Comparison of ENCODE assay signal across 27 mouse cellular contexts in genomic region chr11:94728545-94728944, GRCm38 (mm10). TPM values are rescaled to one million over a fixed set of nuclear protein-coding genes. Genes with fewer than 3 reads are reported as not detected.
"Had no signal": no experiment of that assay in that cellular context is flagged by ENCODE, and none has a peak within 500 bp of the region (broad histone marks: within the 10 kb centered on the region; RNA-seq: fewer than 3 reads in every experiment).

No protein-coding gene starts in this region.

- DNase-seq: lung, adult 18-20 months; lung, embryonic 14.5 days; lung, postnatal 10 days; lung, postnatal 4 days; midbrain, embryonic 14.5 days; retina, postnatal 1 day; right cerebral cortex, adult 18-20 months; right cerebral cortex, postnatal 25 days; right cerebral cortex, postnatal 4 days; spleen, adult 18-20 months; thymus, adult 18-20 months; thymus, postnatal 14 days; thymus, postnatal 36 days had no signal

- H3K27ac ChIP-seq: midbrain, embryonic 10.5 days; midbrain, embryonic 12.5 days; neural tube, embryonic 13.5 days; neural tube, embryonic 15.5 days had no signal

- H3K27me3 ChIP-seq: midbrain, embryonic 12.5 days; neural tube, embryonic 13.5 days; neural tube, embryonic 15.5 days had no signal

- H3K9ac ChIP-seq: lung, embryonic 14.5 days; midbrain, embryonic 12.5 days; neural tube, embryonic 13.5 days; neural tube, embryonic 15.5 days had no signal

- H3K4me3 ChIP-seq: midbrain, embryonic 10.5 days; midbrain, embryonic 12.5 days; neural tube, embryonic 13.5 days; neural tube, embryonic 15.5 days had no signal

- H3K4me2 ChIP-seq: lung, embryonic 14.5 days; midbrain, embryonic 12.5 days; neural tube, embryonic 13.5 days; neural tube, embryonic 15.5 days had no signal

- H3K9me3 ChIP-seq: midbrain, embryonic 10.5 days; midbrain, embryonic 12.5 days; neural tube, embryonic 13.5 days; neural tube, embryonic 15.5 days had no signal

- H3K36me3 ChIP-seq: midbrain, embryonic 10.5 days; midbrain, embryonic 12.5 days; neural tube, embryonic 13.5 days; neural tube, embryonic 15.5 days had no signal

- H3K4me1 ChIP-seq: midbrain, embryonic 10.5 days; midbrain, embryonic 12.5 days; neural tube, embryonic 15.5 days had no signal

RNA-seq across cellular contexts. Expression of gene Cdc34b, which starts 13.0 kb away (rescaled TPM):
- total RNA-seq: megakaryocyte, adult 5-6 weeks; megakaryocyte-erythroid progenitor cell, adult 5-6 weeks; midbrain, postnatal 0 days; monocyte, adult 5-6 weeks had no signal
- polyA plus RNA-seq: liver, embryonic 16.5 days; midbrain, embryonic 14.5 days; neural tube, embryonic 11.5 days; neural tube, embryonic 13.5 days; neural tube, embryonic 15.5 days; stomach, embryonic 14.5 days had no signal

RNA-seq across cellular contexts. Expression of gene Gm11541, which starts 24.2 kb away (rescaled TPM):
- total RNA-seq: megakaryocyte, adult 5-6 weeks; megakaryocyte-erythroid progenitor cell, adult 5-6 weeks; monocyte, adult 5-6 weeks had no signal
- polyA plus RNA-seq: liver, embryonic 16.5 days; midbrain, embryonic 10.5 days; midbrain, embryonic 12.5 days; midbrain, embryonic 14.5 days; midbrain, postnatal 0 days; neural tube, embryonic 11.5 days; neural tube, embryonic 15.5 days; small intestine, adult 2 months had no signal

RNA-seq across cellular contexts. Expression of gene Tmem92, which starts 54.0 kb away (rescaled TPM):
- total RNA-seq: megakaryocyte, adult 5-6 weeks; megakaryocyte-erythroid progenitor cell, adult 5-6 weeks; midbrain, postnatal 0 days; monocyte, adult 5-6 weeks had no signal
- polyA plus RNA-seq: liver, embryonic 16.5 days; lung, embryonic 14.5 days; lung, embryonic 16.5 days; midbrain, embryonic 10.5 days; midbrain, embryonic 12.5 days; midbrain, embryonic 14.5 days; midbrain, postnatal 0 days; neural tube, embryonic 11.5 days; neural tube, embryonic 13.5 days; neural tube, embryonic 15.5 days; stomach, embryonic 14.5 days; stomach, embryonic 16.5 days had no signal
